Mouse (Mus musculus) cerebellum, adult 18-20 months (tissue): Measurements from ENCODE around the gene Clptm1.
"Not testable (repeated sequence)": the region's sequence is repeated elsewhere in the genome, so short reads cannot be mapped to it uniquely, and the experiment has no call there.

Experiments
- DNase-seq, 2 experiments: peaks; one replicate each; pipeline ENCODE4 v3.0.0; 2021

The Clptm1 gene

DNA sequence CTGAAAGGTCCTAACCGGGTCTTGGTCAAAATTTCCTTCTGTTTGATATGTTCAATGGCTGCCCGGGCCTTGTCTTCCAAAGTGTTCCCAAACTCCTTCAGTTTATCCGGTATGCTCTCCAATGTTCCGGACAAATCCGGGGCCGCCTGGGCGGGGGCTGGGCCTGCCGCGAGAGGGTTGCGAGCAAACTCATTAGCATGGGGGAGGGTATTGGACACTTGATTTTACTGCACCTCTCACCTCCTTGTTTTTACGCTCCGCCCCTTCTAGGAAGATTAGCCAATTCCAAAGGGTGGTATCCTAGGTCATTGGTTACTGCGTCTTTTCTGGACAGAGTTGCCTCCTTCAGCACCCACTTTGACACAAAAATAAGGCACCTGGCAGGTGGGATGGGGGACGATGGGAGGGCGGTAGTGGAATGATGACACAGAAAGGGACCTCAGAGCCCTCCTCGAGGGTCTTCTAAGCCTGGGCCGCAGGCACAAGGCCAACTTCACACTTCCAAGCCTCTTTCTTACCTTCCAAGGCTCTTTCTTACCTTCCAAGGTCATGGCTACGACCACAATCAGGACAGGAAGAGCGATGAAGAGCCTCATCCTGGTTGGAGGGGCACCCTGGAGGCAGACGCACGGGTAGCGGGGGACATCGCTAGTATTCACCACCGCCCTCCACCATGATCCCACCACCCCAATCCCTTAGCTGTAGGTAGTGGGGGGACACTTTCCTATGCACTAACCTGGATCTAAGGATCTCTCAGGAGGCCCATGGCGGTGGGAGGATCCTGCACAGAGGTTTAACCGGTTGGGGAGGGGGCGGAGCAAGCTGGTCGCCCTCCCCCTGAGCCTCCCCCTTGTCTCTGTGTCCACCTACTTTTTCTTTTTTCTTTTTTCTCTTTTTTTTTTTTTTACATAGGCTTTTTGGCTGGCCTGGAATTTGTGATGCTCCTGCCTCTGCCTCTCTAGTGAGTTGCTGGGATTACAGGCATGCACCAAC lies 27.3 kb upstream of the Clptm1 start, which contains the start of gene Apoc1:
Gene Apoc1 (minus strand): TSS at position 788 of the 993 bp plus-strand sequence.
- DNase-seq = no peak

DNA sequence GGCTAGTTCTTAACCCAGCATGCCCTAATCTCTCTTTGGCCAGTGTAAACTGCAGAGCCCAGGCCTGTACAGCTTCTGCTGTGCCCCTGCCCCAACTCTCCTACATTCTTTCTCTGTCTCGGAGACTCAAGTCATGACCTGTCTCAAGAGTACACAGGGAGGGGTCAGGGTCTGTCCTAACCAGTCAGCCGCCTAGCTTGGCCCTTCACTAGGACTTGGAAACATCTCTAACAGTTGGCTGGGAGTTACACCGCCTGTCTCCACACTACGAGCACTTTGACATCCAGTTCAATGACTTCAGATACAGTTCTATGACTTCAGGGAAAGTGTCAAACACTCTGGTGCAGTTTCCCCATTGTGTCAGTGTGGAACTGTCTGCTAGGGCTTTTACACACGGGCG lies 26.6 kb upstream of the Clptm1 start:
- no peak for DNase-seq

DNA sequence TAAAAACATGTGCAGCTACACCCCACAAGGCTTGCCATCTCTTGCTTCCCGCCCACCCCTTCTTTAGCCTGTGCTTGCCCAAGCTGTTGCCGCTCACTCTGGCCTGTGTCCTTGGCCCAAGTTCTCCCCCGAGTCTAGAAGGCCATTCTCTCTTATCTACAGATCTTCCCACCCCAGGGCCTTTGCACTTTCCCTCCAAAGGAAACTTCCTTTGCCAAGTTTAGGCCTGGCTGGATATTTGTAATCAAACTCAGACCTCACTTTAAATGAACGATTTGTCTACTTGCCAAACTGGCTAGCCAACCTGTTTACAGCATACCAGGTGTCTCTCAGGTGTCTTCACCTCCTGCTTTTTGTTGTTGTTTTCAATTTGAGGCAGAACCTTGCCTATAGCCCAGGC lies 26.0 kb upstream of the Clptm1 start:
- no peak for DNase-seq

DNA sequence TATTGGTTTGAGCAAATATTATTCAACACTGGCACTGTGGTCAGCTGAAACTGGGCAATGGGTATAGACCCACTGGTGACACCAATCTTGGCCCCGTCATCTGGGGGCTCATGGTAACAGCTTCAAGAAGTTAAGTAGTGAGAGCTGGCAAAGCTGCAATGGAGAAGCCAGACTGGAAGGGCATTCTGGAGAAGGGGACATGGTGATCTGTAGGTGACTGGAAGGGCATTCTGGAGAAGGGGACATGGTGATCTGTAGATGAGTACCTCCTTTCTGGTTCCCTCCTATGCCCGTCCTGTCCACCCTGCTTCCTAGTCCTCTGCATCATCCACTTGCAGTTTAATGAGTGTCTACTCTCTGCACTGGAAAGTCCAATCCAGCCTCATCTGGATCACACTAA lies 23.8 kb upstream of the Clptm1 start:
- no peak for DNase-seq

DNA sequence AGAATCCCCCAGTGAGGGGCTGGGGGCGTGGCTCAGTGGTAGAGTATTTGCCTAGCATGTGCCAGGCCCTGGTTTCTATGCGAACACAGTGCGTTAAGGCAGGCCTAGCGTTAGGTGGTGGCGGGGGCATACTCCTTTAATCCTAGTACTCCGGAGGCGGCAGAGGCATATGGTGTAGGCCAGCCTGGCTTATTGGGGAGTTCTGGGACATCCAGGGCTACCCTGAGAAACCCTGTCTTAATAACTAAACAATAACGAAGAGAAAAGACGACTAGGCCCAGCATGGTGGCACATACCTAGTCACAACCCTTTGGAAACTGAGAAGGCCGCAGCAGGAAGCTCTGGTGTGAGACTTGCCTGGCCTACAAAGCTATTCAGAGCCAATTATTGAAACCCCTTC lies 23.3 kb upstream of the Clptm1 start:
- no peak for DNase-seq

DNA sequence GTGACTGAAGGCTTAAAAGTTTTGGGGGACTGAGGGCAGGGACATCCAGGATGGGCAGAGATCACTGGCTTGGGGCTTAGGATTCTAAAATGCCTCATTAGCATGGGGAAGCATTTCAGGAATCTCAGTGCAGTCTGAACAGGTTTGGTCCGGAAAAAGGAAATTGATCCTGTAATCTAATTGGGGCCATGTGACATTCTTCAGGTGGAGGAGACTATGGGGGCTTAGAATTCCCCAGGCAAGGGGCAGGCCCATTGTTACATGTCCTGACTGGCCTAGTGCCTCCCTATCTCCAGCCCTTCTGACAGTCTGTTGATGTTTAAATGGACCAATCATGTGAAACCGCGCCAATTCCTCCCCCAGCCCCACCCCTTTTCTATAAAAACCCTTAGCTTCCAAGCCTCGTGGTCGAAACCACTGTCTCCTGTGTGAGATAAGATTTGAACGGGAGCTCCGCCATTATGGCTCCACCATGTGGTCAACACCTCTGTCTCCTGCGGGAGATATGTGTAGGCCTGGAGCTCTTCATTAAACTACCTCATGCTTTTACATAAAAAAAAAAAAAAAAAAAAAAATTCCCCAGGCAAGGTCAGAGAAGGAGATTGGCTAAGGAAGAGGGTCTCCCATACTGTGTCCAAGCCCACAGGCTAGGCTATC lies 22.2 kb upstream of the Clptm1 start:
- DNase-seq = not testable (repeated sequence)

DNA sequence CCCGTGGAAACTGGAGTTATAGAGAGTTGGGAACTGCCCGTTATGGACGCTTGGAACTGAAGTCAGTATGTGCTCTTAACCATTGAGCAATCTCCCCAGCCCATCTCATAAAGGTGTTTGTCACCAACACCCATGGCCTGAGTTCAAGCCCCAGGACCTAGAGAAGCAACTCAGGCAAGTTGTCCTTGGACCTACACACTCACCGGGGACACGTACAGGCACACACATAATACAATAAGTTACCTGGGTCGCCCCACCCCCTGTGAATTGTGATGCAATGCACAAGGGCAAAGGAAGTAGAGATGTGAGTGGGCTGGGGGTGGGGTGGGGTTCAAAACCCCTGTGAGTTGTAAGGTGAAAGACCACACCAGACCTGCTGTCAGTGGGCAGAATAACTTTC lies 21.7 kb upstream of the Clptm1 start:
- DNase-seq = no peak

DNA sequence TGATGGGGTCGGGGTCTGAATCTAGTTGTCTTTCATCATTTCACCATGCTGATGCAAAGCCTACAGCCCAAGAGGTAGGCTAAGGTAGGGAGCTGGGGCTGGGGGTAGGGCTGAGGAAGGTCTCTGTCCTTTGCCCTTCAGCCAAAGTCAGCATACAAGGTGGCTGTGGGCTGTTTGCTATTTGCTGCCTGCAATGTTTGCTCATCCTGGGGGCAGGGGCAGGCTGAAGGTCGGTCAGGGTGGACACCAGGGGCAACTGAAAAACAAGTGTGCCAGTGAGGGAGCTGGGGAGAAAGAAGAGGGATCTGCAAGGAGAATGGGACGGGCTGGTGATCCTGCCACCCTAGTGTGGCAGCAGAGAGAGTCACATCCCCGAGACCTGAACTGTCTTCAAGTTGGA lies 20.5 kb upstream of the Clptm1 start:
- no peak for DNase-seq

DNA sequence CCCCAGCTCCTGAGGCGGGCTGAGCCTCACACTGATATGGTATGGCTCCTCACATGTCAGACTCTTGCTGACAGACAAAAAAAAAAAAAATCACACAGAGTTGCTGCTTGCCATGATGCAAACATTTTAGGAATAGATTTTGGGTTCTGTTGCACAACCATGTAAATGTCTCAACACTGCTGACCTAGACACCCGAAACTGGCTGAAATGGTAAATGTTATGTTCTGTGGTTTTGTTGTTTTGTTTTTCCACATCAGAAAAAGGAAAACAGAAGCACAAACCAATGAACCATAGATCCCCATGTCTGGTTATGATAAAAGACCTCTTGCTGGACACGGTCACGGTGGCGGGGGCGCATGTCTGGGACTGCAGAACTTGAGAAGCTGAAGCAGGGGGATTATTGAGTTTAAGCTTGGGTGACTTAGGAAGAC lies 19.0 kb upstream of the Clptm1 start:
- no peak for DNase-seq

DNA sequence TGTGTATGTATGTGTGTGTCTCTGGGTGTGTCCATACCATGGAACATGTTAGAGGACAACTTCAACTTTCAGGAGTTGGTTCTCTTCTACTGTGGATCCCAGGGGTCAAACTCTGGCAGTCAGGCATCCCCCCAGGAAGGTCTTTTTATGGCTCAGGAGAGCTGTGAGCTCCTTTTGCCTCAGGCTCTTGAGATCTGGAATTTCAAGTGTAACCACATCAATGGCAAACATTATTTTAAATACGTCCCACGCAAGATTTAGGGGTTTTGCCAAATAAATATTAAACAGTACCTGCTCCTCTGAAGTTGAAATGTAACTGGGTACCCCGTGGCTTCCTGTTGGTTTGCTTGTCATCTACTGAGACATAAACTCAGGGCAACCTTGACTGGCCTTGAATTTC lies 18.1 kb upstream of the Clptm1 start:
- no peak for DNase-seq

DNA sequence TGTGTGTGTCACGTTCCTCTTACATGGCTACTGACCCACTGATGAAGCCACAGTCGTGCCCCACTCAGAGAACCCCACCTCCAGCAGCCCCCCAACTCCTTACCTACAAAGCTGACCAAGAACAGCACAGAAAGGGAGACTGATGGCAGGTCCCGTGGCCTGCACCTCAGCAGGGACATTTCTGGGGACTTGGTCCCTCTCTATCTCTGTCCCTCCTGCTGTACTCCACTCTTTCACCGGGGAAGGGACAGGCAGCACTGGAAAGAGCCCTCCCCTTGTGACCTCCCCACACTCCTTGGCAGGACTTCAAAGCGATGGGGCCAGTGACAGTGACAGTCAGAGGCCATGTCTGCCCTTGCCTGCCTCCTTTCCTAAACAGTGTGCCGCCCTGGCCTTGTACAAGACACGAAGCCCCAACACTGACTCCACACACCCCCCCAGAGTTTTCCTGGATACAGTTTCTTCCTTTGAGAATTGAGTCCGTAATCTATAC lies 16.4 kb upstream of the Clptm1 start, which contains the start of the genes Gm44805 and Apoc4:
Gene Gm44805 (minus strand): TSS at position 222 of the 493 bp plus-strand sequence.
Gene Apoc4 (minus strand): TSS at position 278 of the 493 bp plus-strand sequence.
- DNase-seq = no peak

DNA sequence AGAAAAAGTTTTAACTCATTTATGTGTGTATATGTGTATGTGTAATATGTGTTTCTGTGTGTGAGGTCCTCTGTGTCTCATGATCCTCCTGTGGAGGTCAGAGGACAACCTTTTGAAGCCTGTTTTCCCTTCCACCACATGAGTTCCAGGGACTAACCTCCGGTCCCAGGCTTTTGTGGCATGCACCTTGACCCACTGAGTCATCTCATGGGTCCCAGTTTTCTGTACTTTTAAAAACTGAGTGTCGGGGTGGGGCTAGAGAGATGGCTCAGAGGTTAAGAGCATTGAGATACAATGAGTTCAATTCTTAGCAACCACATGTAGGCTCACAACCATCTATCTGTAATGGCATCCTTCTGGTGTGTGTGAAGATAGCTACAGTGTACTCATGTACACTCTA lies 15.9 kb upstream of the Clptm1 start:
- DNase-seq = no peak

DNA sequence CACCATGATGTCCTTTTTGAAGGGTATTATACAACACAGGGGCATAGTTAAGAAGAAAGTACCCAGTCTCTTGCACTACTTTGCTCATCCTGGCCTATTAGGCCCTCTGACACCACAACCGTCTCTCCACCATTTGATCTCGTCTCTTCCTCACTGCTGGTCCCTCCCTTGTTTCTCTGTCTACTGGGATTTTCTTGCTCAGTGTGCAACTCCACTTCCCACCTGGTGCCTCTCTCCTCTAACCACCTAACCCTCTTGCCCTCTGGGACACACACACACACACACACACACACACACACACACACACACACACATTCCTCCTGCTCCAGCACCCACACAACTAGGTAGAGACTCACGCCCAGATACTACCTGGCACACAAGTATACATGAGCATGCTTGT lies 14.1 kb upstream of the Clptm1 start:
- no peak for DNase-seq

DNA sequence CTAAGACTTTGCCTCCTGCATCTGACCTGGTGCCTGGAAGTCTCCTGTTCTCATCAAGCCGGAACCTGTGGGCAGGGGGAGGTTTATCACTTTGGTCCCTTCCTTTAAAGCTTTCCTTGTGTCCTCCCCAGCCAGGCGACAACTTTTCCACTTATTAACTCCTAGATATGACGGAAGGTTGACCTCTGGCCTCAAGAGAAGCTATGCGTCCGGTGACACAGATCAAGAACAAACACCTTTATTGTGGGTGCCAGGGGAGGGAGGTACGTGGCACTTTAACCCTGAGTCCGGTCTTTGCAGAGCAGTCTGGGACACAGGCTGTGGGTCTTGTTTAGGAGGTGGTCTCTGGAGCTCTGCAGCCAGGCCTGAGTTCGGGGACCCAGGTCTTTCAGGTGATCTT lies 13.0 kb upstream of the Clptm1 start, which contains the start of gene Apoc2:
Gene Apoc2 (minus strand): TSS at position 70 of the 400 bp plus-strand sequence.
- DNase-seq = no peak

DNA sequence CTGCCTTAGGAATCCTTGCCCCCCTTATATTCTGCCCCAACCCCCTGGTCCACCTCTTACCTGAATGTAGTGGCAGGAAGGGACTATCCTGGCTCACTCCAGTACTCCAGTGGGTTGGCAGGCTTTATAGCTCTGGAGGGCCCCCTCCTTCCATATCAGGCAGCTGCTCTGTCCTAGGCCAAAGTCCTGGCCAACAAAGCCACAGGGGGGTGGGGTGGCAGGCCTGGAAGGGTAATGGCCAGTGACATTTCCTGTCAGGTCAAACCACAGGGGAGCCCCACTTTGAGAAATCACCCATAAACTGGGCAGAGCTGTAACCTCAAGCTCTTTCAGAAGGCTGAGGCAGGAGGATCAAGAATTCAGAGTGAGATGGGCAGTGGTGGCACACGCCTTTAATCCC lies 11.8 kb upstream of the Clptm1 start:
- no peak for DNase-seq

DNA sequence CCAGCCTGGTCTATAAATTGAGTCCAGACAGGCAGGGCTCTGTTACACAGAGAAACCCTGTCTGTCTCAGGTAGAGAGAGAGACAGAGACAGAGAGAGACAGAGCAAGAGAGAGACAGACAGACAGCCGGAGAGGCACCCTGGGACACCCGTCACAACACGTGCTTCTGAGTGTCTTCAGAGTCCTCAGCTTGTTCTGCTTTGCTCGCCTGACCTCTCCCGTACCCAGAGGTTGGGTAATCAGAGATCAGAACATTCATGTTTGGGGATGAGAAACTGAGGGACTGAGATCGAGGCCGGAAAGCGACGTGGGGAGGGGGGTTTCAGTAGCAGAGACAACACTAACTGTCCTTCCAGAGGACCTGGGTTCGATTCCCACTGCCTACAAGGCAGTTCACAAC lies 11.0 kb upstream of the Clptm1 start:
- DNase-seq = no peak

DNA sequence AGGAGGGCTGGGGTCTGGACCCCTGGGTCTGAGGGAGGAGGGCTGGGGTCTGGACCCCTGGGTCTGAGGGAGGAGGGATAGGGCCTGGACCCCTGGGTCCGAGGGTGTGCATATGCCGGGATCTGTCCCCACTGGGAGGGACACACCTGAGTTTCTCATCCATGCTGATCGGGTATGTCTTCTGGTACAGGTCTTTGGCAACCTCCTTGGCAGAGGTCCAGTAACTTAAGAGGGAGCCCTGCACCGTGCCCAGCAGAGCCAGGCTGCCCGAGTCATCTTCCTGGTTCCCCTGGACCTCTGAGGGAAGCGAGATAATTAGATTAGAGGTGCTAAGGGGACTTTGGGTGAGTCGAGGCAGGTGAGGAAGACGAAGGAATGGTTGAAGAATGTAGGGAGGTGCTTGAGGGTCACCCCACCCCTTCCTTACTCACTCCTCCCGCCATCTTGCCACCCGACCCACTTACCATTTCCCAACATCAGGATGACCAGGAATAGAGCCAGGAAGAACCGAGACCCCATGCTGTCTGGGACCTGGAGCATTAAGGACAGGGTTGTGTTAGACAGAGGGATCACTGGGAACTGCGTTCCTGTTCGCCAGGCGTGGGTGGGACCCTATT lies 8.4 kb upstream of the Clptm1 start:
- no peak for DNase-seq

DNA sequence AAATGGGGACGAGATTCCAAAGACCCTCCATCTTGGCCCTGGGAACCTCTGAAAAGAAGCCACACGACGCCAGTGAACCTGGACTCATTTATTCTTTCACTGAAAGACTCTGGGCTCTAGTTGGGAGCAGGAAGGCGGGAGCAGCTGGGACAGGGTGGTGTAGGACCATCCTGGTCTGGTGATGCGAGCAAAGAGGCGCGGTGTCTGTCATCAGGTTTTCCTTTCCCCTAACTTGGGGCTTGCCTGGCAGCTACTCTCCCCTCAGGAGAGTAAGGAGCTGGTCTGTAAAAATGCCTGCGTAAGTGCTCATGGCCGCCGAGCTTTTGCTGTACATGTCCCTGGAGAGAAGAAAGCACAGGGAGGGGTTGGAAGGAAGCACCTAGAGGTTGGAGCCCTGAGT lies 6.7 kb upstream of the Clptm1 start:
- DNase-seq = no peak

DNA sequence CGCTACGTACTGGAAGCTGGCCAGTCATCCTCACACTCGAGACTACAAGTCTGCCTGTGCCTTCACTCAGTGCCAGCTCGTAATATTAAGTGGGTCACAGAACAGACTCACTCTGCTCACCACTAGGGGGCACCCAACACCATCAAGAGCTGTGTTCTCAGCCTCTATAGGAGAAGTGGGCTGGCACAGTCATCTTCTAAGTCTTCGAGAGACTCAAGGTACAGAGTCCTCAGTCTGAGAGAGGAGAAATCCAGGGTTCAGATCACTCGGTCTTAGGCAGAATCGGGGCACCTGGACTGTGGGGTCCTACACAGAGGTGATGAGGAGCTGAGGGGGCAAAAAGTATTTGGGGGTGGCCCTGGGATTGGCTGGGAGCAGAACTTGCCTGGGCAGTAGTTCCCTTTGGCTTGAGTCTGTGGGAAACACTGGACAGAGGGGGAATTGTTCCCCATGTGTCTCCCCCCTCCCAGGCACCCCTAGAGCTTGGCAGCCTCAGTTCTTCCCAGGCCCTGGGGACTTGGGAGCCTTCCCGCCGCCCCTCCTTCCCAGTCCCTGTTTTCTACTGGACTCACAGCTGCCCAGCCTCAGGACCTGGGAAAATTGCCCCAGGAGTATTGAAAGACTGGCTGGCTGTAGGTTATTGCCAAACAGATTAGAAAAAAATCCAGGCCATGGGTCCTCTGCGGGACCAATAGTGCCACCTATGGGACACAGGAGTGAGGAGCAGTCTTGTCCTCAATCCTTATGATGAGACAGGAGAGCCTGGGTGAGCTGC lies 4.3 kb upstream of the Clptm1 start:
- peak; percentile 94 to 95 for DNase-seq

DNA sequence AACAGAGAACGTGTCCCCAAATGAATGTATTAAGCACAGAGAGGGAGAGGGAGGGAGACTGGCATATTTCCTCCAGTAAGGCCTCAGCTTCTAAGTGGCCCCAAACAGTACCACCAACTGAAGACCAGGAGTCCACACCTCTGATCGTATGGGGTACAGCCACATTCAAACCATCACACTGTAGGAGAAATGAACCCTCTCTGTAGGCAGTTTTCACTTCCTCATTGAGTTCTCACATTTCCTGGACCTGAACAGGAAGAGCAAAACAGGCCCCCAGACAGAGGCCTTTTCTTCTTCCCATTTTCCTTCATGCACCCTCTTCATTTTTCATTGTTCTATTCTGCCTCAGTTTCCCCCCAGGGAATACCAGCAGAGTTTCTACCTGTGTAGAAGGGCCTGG lies 2.6 kb upstream of the Clptm1 start:
- no peak for DNase-seq

DNA sequence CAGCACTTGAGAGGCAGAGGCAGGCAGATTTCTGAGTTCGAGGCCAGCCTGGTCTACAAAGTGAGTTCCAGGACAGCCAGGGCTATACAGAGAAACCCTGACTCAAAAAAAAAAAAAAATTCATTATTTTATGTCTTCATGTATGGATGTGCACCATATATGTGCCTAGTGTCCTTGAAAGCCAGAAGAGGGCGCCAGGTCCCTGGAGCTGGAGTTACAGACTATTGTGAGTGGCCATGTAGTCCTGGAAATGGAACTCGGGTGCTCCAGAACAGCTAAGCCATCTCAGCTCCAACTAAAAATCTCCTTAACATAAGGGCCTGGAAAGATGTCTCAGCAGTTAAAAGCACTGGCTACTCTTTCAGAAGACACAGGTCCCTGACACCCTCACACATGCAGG lies 1.9 kb upstream of the Clptm1 start:
- no peak for DNase-seq

DNA sequence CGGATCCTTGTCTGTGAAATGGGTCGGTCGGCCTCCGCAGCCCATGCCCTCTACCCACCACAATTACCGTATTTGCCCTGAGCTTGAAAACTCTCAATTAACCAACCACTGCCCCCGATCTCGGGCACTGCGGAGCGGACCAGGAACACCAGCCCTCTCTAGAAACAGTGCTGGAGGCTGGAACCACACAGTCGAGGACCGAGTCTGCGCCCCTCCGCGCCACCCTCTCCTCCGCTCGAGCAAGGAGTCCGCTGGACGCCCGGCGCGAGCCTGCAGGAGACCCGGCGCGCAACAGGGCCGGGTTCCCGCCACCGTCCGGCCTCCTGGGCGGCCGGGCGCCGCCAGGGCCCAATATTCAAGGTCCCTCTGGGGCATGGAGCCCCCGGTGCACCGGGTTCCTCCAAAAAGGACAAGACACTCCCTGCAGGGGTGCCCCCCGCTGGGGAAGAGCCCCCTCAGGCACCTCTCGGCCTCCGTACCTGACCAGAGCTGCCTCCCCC lies 328 bp downstream of the Clptm1 start:
- no peak for DNase-seq
